Mouse (Mus musculus): Measurements from ENCODE around the gene Dlg2.

Dlg2 gene

DNA sequence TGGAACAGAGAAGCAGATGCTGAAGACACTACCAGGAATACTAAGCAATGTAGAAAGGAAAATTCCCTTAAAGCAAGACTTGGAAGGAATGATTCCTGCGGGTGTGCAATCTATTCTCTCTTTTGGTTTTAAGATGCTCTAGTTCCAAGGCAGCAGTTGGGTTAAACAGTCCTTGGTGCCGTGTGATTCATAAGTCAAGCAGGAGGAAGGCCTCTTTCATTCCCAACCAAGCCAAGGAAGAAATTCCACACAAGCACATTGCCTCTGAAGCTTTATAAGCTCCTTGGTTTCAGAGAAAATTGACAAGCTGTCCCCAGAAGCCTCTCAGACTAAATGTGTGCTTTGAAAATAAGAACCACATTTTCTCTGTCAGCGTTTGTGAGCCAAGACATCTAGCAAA lies 1309.4 kb downstream of the Dlg2 start:
- no peak for DNase-seq

- DNase-seq: no peak
Measured at GRCm38 (mm10) chr7:91790949-91791564, 1314.6 kb downstream of the Dlg2 start.

GRCm38 (mm10) chr7:91806632-91807031 lies 1330.2 kb downstream of the Dlg2 start:
- DNase-seq: no peak

DNA sequence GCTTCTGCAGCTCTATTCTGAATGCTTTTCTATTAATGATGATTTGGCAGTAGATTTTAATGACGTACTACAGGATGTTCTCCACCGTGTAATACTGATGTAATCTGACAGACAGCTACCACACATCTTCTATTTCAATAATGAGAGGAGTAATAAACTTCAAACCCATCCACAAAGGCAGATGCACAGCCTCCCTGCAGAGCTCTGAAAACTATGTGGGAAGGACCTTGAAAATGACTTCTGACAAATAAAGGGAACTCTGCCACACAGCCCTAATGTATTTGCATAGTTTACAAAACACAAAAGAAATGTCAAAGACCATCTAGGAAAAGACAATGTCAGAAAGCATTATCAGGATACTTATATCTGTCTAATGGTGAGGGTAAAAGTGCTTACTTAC lies 1334.3 kb downstream of the Dlg2 start:
- no peak for DNase-seq

DNA sequence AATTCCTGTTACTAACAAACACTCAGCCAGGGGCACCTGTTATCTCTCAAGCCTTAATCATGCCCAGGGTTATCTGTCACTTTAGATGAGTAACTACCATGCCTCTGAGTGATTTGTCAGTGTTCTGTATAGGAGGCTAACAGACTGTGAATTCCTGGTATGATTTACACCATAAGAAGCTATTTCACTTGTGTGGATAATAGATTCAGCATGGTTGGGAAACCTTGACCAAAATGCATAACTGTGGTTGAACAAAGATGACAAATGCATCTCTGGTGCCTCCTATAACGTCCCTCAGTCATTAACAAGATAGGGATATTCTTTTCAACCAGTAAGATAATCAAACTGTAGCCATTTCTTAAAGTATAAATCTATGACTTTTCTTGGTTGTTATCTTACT lies 1341.5 kb downstream of the Dlg2 start:
- no peak for DNase-seq

DNA sequence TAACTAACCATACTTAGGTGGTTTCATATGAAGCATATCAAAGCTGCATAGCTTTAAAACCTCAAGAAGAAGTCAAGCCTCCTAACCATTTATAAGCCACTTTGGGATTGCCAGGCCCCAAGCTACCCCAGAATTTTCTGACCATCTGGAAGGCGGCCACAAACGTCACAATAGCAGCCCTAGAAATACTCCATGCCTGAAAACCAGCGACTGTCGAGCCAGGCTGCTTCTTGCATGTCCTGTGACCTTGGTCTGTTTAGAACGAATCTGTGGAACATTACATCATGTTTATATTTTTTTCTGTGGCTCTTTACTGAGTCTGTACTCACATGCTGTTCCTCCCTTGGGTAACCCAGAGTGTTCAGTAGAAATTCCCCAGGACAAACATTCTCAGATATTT lies 1355.7 kb downstream of the Dlg2 start:
- DNase-seq: no peak

- DNase-seq: no peak
Measured at GRCm38 (mm10) chr7:91845723-91846122, 1369.3 kb downstream of the Dlg2 start.

- DNase-seq: no peak
Measured at GRCm38 (mm10) chr7:91849364-91849763, 1372.9 kb downstream of the Dlg2 start.

DNA sequence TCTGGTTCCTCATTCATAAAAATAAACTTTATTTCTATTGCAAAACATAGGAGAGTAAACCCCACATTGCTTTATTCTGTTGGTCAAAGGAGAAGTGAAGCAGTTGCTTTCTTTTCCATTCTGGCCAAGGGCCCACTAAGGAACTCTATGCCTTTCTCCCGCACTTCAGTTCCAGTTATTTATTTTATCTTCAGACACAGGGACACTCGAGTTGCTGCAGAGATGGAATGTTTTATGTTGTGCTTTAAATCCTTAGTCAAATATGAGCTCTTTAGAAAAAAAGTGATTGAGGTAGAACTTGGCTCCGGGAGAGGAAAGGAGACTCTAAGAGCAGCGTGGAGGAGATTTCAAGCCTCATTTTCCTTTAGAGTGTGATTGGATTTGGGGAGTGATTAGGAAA lies 1377.2 kb downstream of the Dlg2 start:
- DNase-seq: no peak

- no peak for DNase-seq
Measured at GRCm38 (mm10) chr7:91856931-91857330, 1380.5 kb downstream of the Dlg2 start.

GRCm38 (mm10) chr7:91862806-91863531 lies 1386.5 kb downstream of the Dlg2 start:
- no peak for DNase-seq

DNA sequence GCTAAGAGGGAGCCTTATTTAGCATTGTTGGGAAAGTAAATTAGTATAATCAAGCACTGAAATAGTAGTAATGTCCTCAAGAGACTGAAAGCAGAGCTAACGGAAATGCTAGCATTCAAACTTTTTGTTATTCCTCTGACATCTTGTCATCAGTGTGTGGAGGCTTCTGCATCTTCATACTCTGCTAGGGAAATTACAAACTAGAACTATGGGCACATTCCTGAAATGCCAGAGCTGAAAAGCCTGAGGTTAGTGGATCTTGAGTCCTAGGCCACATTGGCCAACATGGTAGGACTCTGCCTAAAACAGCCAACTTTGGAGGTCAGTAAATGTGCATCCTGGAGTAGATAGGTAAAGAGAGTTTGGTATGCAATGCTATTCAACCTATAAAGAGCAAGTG lies 1392.4 kb downstream of the Dlg2 start:
- no peak for DNase-seq

DNA sequence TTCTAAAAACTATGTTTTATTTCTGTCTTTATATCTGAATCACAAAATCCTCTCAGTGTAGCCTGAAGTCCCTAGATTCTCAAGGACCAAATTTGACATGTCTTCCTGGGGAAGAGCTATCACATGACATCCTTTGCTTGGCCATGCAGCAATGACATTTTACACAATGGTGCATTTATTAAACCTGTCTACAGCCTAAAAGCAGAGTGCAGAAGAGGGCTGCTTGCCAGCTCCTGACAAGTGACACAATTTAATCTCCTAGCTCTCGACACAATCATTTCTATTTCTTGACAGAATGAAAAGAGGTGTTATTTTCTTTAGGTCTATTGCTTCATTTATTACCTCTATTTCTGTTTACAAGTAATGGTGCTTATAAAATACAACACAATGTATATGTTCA lies 1400.4 kb downstream of the Dlg2 start:
- peak in 1 of 2 experiments; percentile 17 for DNase-seq

DNA sequence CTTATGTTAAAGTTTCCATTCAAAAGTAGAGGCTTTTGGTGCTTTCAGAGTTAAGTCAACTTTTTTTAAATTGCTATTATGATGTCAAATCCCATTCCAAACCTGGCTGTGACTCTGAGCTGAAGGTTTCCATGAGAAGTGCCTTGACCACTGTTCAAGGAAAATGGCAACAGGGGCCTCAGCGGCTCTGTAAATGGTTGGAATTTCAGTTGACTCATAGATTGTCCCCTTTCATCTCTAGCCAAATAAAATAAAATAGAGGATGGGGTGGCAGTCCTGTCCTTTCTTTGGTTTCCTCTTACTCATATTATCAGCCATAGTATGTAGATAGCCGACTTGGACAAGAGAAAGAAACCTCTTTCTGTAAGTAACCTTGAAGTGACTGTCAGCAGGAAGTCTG lies 1401.3 kb downstream of the Dlg2 start:
- no peak for DNase-seq

GRCm38 (mm10) chr7:91886336-91886735 lies 1409.9 kb downstream of the Dlg2 start:
- no peak for DNase-seq

GRCm38 (mm10) chr7:91893991-91894390 lies 1417.5 kb downstream of the Dlg2 start:
- DNase-seq: no peak

DNA sequence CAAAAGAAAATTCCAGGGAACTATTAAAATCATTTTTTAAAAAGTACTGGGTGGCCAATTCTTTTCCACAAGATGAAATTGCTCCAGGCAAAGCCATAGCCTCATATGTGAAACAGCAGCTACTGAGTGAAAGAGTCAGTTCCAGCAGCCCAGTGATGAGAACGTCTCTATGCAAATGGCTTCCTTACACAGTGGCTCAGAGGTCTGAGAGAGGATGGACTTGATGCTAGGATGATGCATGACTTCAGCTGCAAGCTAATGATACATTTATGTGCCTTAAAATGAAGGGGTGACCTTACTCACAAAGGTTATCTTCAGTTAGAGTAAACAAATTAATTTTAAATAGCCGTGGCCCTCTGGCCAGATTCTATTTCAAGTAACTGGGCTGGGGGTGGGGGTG lies 1420.5 kb downstream of the Dlg2 start:
- no peak for DNase-seq

DNA sequence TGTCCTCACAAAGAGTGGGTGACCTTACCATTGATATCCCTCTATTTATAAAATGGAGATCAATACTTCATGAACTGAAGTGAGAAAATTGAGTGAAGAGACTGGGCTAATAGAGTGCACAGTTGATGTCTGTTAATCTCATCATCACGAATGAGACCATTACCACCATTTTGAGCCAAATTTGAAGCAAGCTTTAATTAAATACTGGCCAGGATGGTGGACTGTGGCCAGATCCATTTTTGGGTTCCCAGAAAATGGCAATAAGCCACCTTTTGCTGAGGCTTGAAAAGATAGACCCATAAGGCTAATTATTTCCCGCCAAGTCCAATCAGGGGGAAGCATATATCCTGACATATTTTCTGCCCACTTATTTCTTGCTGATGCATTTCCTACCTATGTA lies 1421.0 kb downstream of the Dlg2 start:
- peak; percentile 67 to 72 for DNase-seq

GRCm38 (mm10) chr7:91902503-91902902 lies 1426.0 kb downstream of the Dlg2 start:
- DNase-seq: no peak

DNA sequence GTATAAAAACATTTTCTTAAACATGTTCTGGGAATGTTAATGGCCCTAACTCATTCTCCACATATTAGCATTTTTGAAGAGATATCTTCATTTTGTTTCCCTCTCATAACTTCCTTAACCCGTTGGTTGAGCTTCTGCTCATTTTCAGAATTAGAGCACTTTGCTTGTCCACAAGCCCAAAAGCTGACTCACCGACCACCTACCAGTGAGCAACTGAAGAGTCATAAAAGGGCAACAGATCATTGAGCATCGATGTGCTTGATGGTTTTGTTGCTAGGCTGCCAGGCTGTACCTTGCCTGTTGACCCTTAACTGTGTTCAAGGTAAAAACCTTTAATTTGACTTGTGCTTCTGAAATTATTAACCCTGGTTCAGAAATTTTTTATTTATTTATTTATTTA lies 1440.3 kb downstream of the Dlg2 start:
- DNase-seq: no peak

GRCm38 (mm10) chr7:91919099-91919498 lies 1442.6 kb downstream of the Dlg2 start:
- DNase-seq: no peak

GRCm38 (mm10) chr7:91919738-91920137 lies 1443.3 kb downstream of the Dlg2 start:
- DNase-seq: no peak

DNA sequence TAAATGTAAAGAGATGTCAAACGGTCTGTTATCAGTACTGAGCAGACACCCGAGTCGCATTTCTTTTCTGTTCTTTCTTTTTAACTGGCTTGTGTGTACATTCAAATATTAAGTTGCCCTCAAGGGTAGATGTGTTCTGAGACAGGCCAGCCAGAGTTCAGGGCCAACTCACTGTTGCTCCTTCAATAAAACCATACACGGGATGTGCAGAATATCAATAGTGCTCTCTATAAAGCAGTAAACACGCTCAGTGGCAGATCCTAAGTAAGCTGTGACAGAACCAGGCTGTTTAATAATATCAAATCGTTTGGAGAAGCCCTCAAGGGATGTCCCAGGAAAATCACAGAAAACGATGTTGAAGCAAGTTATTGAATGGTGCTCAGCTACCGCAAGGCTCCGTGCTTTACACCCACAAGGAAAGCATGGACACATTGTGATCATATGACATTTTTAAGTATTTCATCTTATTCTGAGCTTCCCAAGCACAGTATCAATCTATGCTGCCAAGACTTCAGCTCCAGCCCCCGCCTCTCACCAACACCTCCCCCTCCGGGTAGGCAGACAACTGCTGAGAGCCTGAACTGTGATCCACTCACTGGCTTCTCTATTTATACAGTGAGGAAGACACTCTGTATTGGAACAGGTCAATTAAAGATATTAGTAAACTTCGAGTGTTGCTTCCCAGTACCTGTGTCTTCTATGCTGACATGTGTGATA lies 1458.6 kb downstream of the Dlg2 start:
- DNase-seq: peak; percentile 8 to 30

- no peak for DNase-seq
Measured at GRCm38 (mm10) chr7:91936193-91936592, 1459.7 kb downstream of the Dlg2 start.

All from cerebellum, postnatal 14 days (tissue).